ENCODE assay signal across 9 mouse cellular contexts in genomic region chr2:166001362-166001761, GRCm38 (mm10). TPM values are rescaled to one million over a fixed set of nuclear protein-coding genes. Genes with fewer than 3 reads are reported as not detected.
DNase-seq lines count a peak whose midpoint lies in the region; ATAC-seq and TF ChIP-seq lines count a peak whose summit lies in the region.
"Had no signal": no experiment of that assay in that cellular context is flagged by ENCODE, and none has a peak within 500 bp of the region (broad histone marks: within the 10 kb centered on the region; RNA-seq: fewer than 3 reads in every experiment).

No protein-coding gene starts in this region.

- no peak for TF ChIP-seq EP300 in ES-Bruce4 (IDR thresholded peaks at IDR 0.05; ENCODE audit: insufficient read depth, low read depth, low read length)

- H3K4me3 ChIP-seq in layer of hippocampus, adult 2 months, result no peak overlapping the region
- no peak overlapping the region for H3K4me3 ChIP-seq in ES-Bruce4 (ENCODE audit: low read depth, low read length)
- H3K4me3 ChIP-seq in embryonic facial prominence, embryonic 11.5 days (ENCODE audit: low read depth, low read length), result no peak overlapping the region

- peak overlapping the region; percentile 65 for H3K27ac ChIP-seq in layer of hippocampus, adult 2 months
- peak overlapping the region; percentile 71 for H3K27ac ChIP-seq in ES-Bruce4 (ENCODE audit: insufficient read depth, low read length)
- no peak overlapping the region for H3K27ac ChIP-seq in embryonic facial prominence, embryonic 11.5 days (replicated peaks; ENCODE audit: low read depth, low read length)

- DNase-seq in layer of hippocampus, adult 2 months (ENCODE audit: low spot score in 2 of 2), result no peak
- no peak for DNase-seq in layer of hippocampus, postnatal 25 days (ENCODE audit: extremely low spot score in 1 of 2, low spot score in 1 of 2)
- DNase-seq in embryonic facial prominence, embryonic 11.5 days (ENCODE audit: low spot score), result no peak
- no peak for DNase-seq in MN1 (ENCODE audit: low spot score)
- DNase-seq in Muller cell, postnatal 12 days (ENCODE audit: inconsistent ontology term), result no peak
- DNase-seq: lung, adult 2 months; spleen, adult 18-20 months had no signal

- no peak overlapping the region for H3K4me2 ChIP-seq in embryonic facial prominence, embryonic 11.5 days (ENCODE audit: low read depth, low read length)

- no peak overlapping the region for H3K9ac ChIP-seq in ES-Bruce4 (ENCODE audit: low read depth, poor library complexity, severe bottlenecking)
- H3K9ac ChIP-seq in embryonic facial prominence, embryonic 11.5 days (replicated peaks; ENCODE audit: low read length), result no peak overlapping the region

- WGBS in embryonic facial prominence, embryonic 11.5 days, result 54% methylated on average over 2 of the region's 2 CpGs

- no peaks in the 10 kb centered on the region for H3K27me3 ChIP-seq in ES-Bruce4 (ENCODE audit: control insufficient read depth, insufficient read depth, low read length, poor library complexity, severe bottlenecking)
- H3K27me3 ChIP-seq in embryonic facial prominence, embryonic 11.5 days (ENCODE audit: control insufficient read depth, insufficient read depth, low read length), result no peaks in the 10 kb centered on the region

- no peak for TF ChIP-seq CTCF in layer of hippocampus, adult 2 months (conservative IDR thresholded peaks at IDR 0.05)
- TF ChIP-seq CTCF in ES-Bruce4 (IDR thresholded peaks at IDR 0.05; ENCODE audit: low read depth, low read length), result no peak

- no peaks in the 10 kb centered on the region; the same call in 1 of the 2 replicates for H3K36me3 ChIP-seq in ES-Bruce4 (ENCODE audit: control insufficient read depth, insufficient read depth, low read length, poor library complexity, severe bottlenecking)
- no peaks in the 10 kb centered on the region for H3K36me3 ChIP-seq in embryonic facial prominence, embryonic 11.5 days (replicated peaks; ENCODE audit: control insufficient read depth, insufficient read depth, low read depth, low read length)

- no peak for TF ChIP-seq POLR2A in ES-Bruce4 (IDR thresholded peaks at IDR 0.05; ENCODE audit: insufficient read depth, low read length)

- no peaks in the 10 kb centered on the region for H3K9me3 ChIP-seq in ES-Bruce4 (replicated peaks; ENCODE audit: control insufficient read depth, insufficient read depth, low read length, poor library complexity, severe bottlenecking)
- H3K9me3 ChIP-seq in embryonic facial prominence, embryonic 11.5 days (replicated peaks; ENCODE audit: control insufficient read depth, low read length), result no peaks in the 10 kb centered on the region

- H3K4me1 ChIP-seq in ES-Bruce4 (ENCODE audit: control insufficient read depth, insufficient read depth, low read length), result peaks cover 5% of the 10 kb centered on the region
- peaks cover 7% of the 10 kb centered on the region; the same call in 1 of the 2 replicates for H3K4me1 ChIP-seq in embryonic facial prominence, embryonic 11.5 days (ENCODE audit: control insufficient read depth, insufficient read depth, low read length)

- 0 out of 2 replicates have a peak, but pooled peaks have one; percentile 23 for ATAC-seq in embryonic facial prominence, embryonic 11.5 days (replicated peaks; ENCODE audit: insufficient number of reproducible peaks, low FRiP score, low TSS enrichment, low read depth)
- peak; percentile 29; the same call in 1 of the 2 replicates for ATAC-seq in megakaryocyte progenitor cell, adult 5-6 weeks (replicated peaks; ENCODE audit: poor library complexity)

RNA-seq across cellular contexts. Expression of gene Ncoa3, which starts 8.9 kb away (rescaled TPM):
- 10 to 100 TPM; 27.8 to 37.7 TPM for total RNA-seq in layer of hippocampus, adult 2 months (2021)
- total RNA-seq in layer of hippocampus, postnatal 25 days (2021), result 10 to 100 TPM; 29.7 to 34.3 TPM
- polyA plus RNA-seq in ES-Bruce4 (2011; ENCODE audit: insufficient read depth, insufficient read length, low read depth, missing spikeins), result 118 and 124 TPM in 2 replicates
- polyA plus RNA-seq in embryonic facial prominence, embryonic 11.5 days (2014; fragmentation: Nextera tagmentation; extraction: Ambion mirVana), result 16.2 and 18.0 TPM in 2 replicates
- total RNA-seq in megakaryocyte progenitor cell, adult 5-6 weeks (2015), result 16.2 and 17.7 TPM in 2 replicates
- 12.0 and 18.2 TPM in 2 replicates for total RNA-seq in megakaryocyte progenitor cell, adult 5-6 weeks (2017)
